In genomic region chr13:69761393-69761792, GRCm38 (mm10) we compare ENCODE assay signal across 8 mouse cellular contexts. TPM values are rescaled to one million over a fixed set of nuclear protein-coding genes. Genes with fewer than 3 reads are reported as not detected.
DNase-seq lines count a peak whose midpoint lies in the region; ATAC-seq lines count a peak whose summit lies in the region.

No protein-coding gene starts in this region.

- no peak overlapping the region for H3K9ac ChIP-seq in forebrain, embryonic 14.5 days (ENCODE audit: low read length)
- no peak overlapping the region for H3K9ac ChIP-seq in forebrain, embryonic 11.5 days (ENCODE audit: low read length)

- H3K4me1 ChIP-seq in forebrain, embryonic 14.5 days (ENCODE audit: control insufficient read depth, insufficient read depth, low read length): no peaks in the 10 kb centered on the region
- H3K4me1 ChIP-seq in forebrain, embryonic 11.5 days (replicated peaks; ENCODE audit: control insufficient read depth, insufficient read depth, low read length): no peaks in the 10 kb centered on the region

- no peaks in the 10 kb centered on the region for H3K36me3 ChIP-seq in forebrain, embryonic 14.5 days (ENCODE audit: control insufficient read depth, insufficient read depth, low read length)
- no peaks in the 10 kb centered on the region for H3K36me3 ChIP-seq in forebrain, embryonic 11.5 days (ENCODE audit: control insufficient read depth, insufficient read depth, low read length)

- H3K4me3 ChIP-seq in forebrain, embryonic 14.5 days (ENCODE audit: low read depth, low read length): no peak overlapping the region
- no peak overlapping the region for H3K4me3 ChIP-seq in forebrain, embryonic 11.5 days (ENCODE audit: low read depth, low read length)

- 63% methylated on average over 10 of the region's 10 CpGs for WGBS in forebrain, embryonic 14.5 days
- 93% methylated on average over 10 of the region's 10 CpGs for WGBS in forebrain, embryonic 11.5 days

- no peak overlapping the region for H3K4me2 ChIP-seq in forebrain, embryonic 14.5 days (ENCODE audit: low read length)
- no peak overlapping the region for H3K4me2 ChIP-seq in forebrain, embryonic 11.5 days (ENCODE audit: low read depth, low read length, severe bottlenecking)

- ATAC-seq in forebrain, embryonic 14.5 days: peak; percentile 73; the same call in 1 of the 2 replicates
- ATAC-seq in forebrain, embryonic 11.5 days (replicated peaks; ENCODE audit: low FRiP score): no peak

- H3K27me3 ChIP-seq in forebrain, embryonic 14.5 days (replicated peaks; ENCODE audit: control insufficient read depth, insufficient read depth, low read length): no peaks in the 10 kb centered on the region
- no peaks in the 10 kb centered on the region for H3K27me3 ChIP-seq in forebrain, embryonic 11.5 days (ENCODE audit: control insufficient read depth, insufficient read depth, low read length)

- H3K9me3 ChIP-seq in forebrain, embryonic 14.5 days (replicated peaks; ENCODE audit: control insufficient read depth, low read length): no peaks in the 10 kb centered on the region
- no peaks in the 10 kb centered on the region for H3K9me3 ChIP-seq in forebrain, embryonic 11.5 days (ENCODE audit: control insufficient read depth, low read length)

- DNase-seq in forebrain, embryonic 14.5 days (ENCODE audit: low spot score): peak; percentile 76
- DNase-seq in forebrain, embryonic 11.5 days (ENCODE audit: low spot score): no peak
- DNase-seq in cerebellum, adult 18-20 months: peak; percentile 85 to 91
- DNase-seq in heart, adult 8-10 months (ENCODE audit: low spot score): peak; percentile 67
- peak; percentile 80 to 81 for DNase-seq in left cerebral cortex, postnatal 10 days (ENCODE audit: extremely low spot score in 1 of 2, low spot score in 2 of 2)
- DNase-seq in right cerebral cortex, postnatal 4 days: peak; percentile 74
- DNase-seq in spleen, adult 12 weeks (ENCODE audit: low spot score): no peak
- DNase-seq in kidney, adult 18-20 months: no peak

- H3K27ac ChIP-seq in forebrain, embryonic 14.5 days (ENCODE audit: low read depth, low read length): no peak overlapping the region; the same call in 1 of the 2 replicates
- no peak overlapping the region for H3K27ac ChIP-seq in forebrain, embryonic 11.5 days (ENCODE audit: low read depth, low read length)

- intact Hi-C loops in left cerebral cortex, postnatal 10 days (cut with DNase I): no loop called here

RNA-seq across cellular contexts. Expression of gene Ube2ql1, which starts 21.7 kb away (rescaled TPM):
- polyA plus RNA-seq in forebrain, embryonic 14.5 days (2014; fragmentation: Nextera tagmentation; extraction: Ambion mirVana): 31.7 and 35.4 TPM in 2 replicates
- 3.0 and 3.6 TPM in 2 replicates for polyA plus RNA-seq in forebrain, embryonic 11.5 days (2014; fragmentation: Nextera tagmentation; extraction: Ambion mirVana)
- 1 to 10 TPM; 4.7 to 7.9 (median 7.0) TPM for total RNA-seq in heart, adult 8-10 months (2022)
- 100 to 1,000 TPM; 195 to 198 TPM for total RNA-seq in left cerebral cortex, postnatal 10 days (2021)

RNA-seq across cellular contexts. Expression of gene Med10, which starts 40.8 kb away (rescaled TPM):
- polyA plus RNA-seq in forebrain, embryonic 14.5 days (2014; fragmentation: Nextera tagmentation; extraction: Ambion mirVana): 180 and 181 TPM in 2 replicates
- 163 and 180 TPM in 2 replicates for polyA plus RNA-seq in forebrain, embryonic 11.5 days (2014; fragmentation: Nextera tagmentation; extraction: Ambion mirVana)
- 10 to 100 TPM; 23.3 to 29.4 (median 27.0) TPM for total RNA-seq in heart, adult 8-10 months (2022)
- total RNA-seq in left cerebral cortex, postnatal 10 days (2021): 10 to 100 TPM; 67.8 TPM

Comparison
In these comparisons a context has a peak if more than half of its experiments do, and no peak if none do; other contexts are left out.
1. DNase-seq: peak in forebrain, embryonic 14.5 days (single experiment), cerebellum, adult 18-20 months (2 of 2), heart, adult 8-10 months (single experiment), left cerebral cortex, postnatal 10 days (2 of 2) and right cerebral cortex, postnatal 4 days (single experiment); none in forebrain, embryonic 11.5 days (single experiment), spleen, adult 12 weeks (single experiment) and kidney, adult 18-20 months (single experiment).
2. RNA of gene Ube2ql1, which starts 21.7 kb away (total RNA-seq): 195 to 198 TPM in left cerebral cortex, postnatal 10 days; 4.7 to 7.9 TPM in heart, adult 8-10 months; every median in the first group is over 10 times any median in the second.